7 mouse cellular contexts compared by ENCODE assay signal in genomic region chrX:53269289-53270062, GRCm38 (mm10). TPM values are rescaled to one million over a fixed set of nuclear protein-coding genes. Genes with fewer than 3 reads are reported as not detected.
DNase-seq lines count a peak whose midpoint lies in the region; ATAC-seq and TF ChIP-seq lines count a peak whose summit lies in the region.

Fam122b (minus strand) TSS chrX:53269805.

- peak; percentile 85 for ATAC-seq in intestine, postnatal 0 days
- ATAC-seq in midbrain, embryonic 12.5 days (ENCODE audit: low FRiP score, low read depth): peak; percentile 82

- DNase-seq in adrenal gland, adult 2 months: peak; percentile 93
- peak; percentile 87 for DNase-seq in embryo, embryonic 11.5 days (ENCODE audit: low read depth, low spot score)
- peak; percentile 85 to 90 for DNase-seq in gastrocnemius, postnatal 4 days (ENCODE audit: low spot score in 2 of 2)
- peak; percentile 94 for DNase-seq in left cerebral cortex, postnatal 4 days

- H3K36me3 ChIP-seq in intestine, postnatal 0 days (ENCODE audit: control insufficient read depth, insufficient read depth): no peaks in the 10 kb centered on the region
- H3K36me3 ChIP-seq in midbrain, embryonic 12.5 days: no peaks in the 10 kb centered on the region
- H3K36me3 ChIP-seq in small intestine, adult 2 months (ENCODE audit: control insufficient read depth, insufficient read depth, low read length): no peaks in the 10 kb centered on the region

- no peaks in the 10 kb centered on the region for H3K9me3 ChIP-seq in intestine, postnatal 0 days (ENCODE audit: control insufficient read depth)
- no peaks in the 10 kb centered on the region for H3K9me3 ChIP-seq in midbrain, embryonic 12.5 days

- peak within 1 kb of the TSS; percentile 46 for H3K9ac ChIP-seq in intestine, postnatal 0 days (ENCODE audit: low read depth, low read length)
- H3K9ac ChIP-seq in midbrain, embryonic 12.5 days (replicated peaks): peak within 1 kb of the TSS; percentile 52

- H3K4me2 ChIP-seq in intestine, postnatal 0 days (replicated peaks; ENCODE audit: low read depth): peak within 1 kb of the TSS; percentile 70
- H3K4me2 ChIP-seq in midbrain, embryonic 12.5 days (replicated peaks): peak within 1 kb of the TSS; percentile 59

- peak within 1 kb of the TSS; percentile 56 for H3K4me3 ChIP-seq in intestine, postnatal 0 days (ENCODE audit: low read depth, low read length)
- peak within 1 kb of the TSS; percentile 57 for H3K4me3 ChIP-seq in midbrain, embryonic 12.5 days
- H3K4me3 ChIP-seq in small intestine, adult 2 months (ENCODE audit: low read depth, low read length): peak within 1 kb of the TSS; percentile 96

- 25% methylated on average over 37 of the region's 40 CpGs for WGBS in intestine, postnatal 0 days
- WGBS in midbrain, embryonic 12.5 days: 17% methylated on average over 40 of the region's 40 CpGs
- 9% methylated on average over 40 of the region's 40 CpGs for WGBS in small intestine, adult 2 months

- no peak for TF ChIP-seq CTCF in intestine, postnatal 0 days (IDR thresholded peaks at IDR 0.05; ENCODE audit: low read depth)
- TF ChIP-seq CTCF in small intestine, adult 2 months (IDR thresholded peaks at IDR 0.05; ENCODE audit: extremely low read depth, insufficient read length, insufficient replicate concordance, low read depth, low read length): no peak

- H3K27ac ChIP-seq in intestine, postnatal 0 days (ENCODE audit: low read depth, low read length): peak within 1 kb of the TSS; percentile 21; the same call in 1 of the 2 replicates
- H3K27ac ChIP-seq in midbrain, embryonic 12.5 days (replicated peaks): peak within 1 kb of the TSS; percentile 81
- H3K27ac ChIP-seq in small intestine, adult 2 months (ENCODE audit: insufficient read depth, low read depth, low read length): no peak within 1 kb of the TSS

- no peaks in the 10 kb centered on the region for H3K27me3 ChIP-seq in intestine, postnatal 0 days (replicated peaks; ENCODE audit: control insufficient read depth, insufficient read depth, low read length)
- H3K27me3 ChIP-seq in midbrain, embryonic 12.5 days: no peaks in the 10 kb centered on the region
- H3K27me3 ChIP-seq in small intestine, adult 2 months (ENCODE audit: control insufficient read depth, insufficient read depth, low read length): no peaks in the 10 kb centered on the region

- H3K4me1 ChIP-seq in intestine, postnatal 0 days (replicated peaks; ENCODE audit: control insufficient read depth, insufficient read depth, low read length): no peaks in the 10 kb centered on the region
- 0 out of 2 replicates have a peak, but pooled peaks cover 5% of the 10 kb centered on the region for H3K4me1 ChIP-seq in midbrain, embryonic 12.5 days
- H3K4me1 ChIP-seq in small intestine, adult 2 months (ENCODE audit: control insufficient read depth, insufficient read depth, insufficient read length, low read length): no peaks in the 10 kb centered on the region

- TF ChIP-seq POLR2A in small intestine, adult 2 months (IDR thresholded peaks at IDR 0.05; ENCODE audit: low read depth, low read length): peak; percentile 26; the same call in 1 of the 2 replicates

- intact Hi-C loops in left cerebral cortex, postnatal 4 days (cut with DNase I): no loop called here

RNA-seq across cellular contexts. Expression of gene Fam122b, which starts in this region (rescaled TPM):
- 1 to 10 TPM; 7.6 to 8.1 TPM for total RNA-seq in adrenal gland, adult 2 months (2021)
- 1.9 and 2.6 TPM in 2 replicates for polyA plus RNA-seq in adrenal gland, adult 2 months (2012; rRNA removed)
- 10 to 100 TPM; 15.6 to 24.5 TPM for total RNA-seq in gastrocnemius, postnatal 4 days (2021)
- polyA plus RNA-seq in intestine, postnatal 0 days (2015; fragmentation: Nextera tagmentation; extraction: Ambion mirVana): 3.5 and 4.2 TPM in 2 replicates
- 1 to 10 TPM; 2.1 to 3.7 TPM for total RNA-seq in left cerebral cortex, postnatal 4 days (2021)
- 5.1 and 6.5 TPM in 2 replicates for polyA plus RNA-seq in midbrain, embryonic 12.5 days (2016; fragmentation: Nextera tagmentation; extraction: Ambion mirVana)
- polyA plus RNA-seq in small intestine, adult 2 months (2012; rRNA removed): 0.89 and 2.0 TPM in 2 replicates
